ENCODE assay signal across 20 mouse cellular contexts in genomic region chr11:115147813-115148212, GRCm38 (mm10). TPM values are rescaled to one million over a fixed set of nuclear protein-coding genes. Genes with fewer than 3 reads are reported as not detected.
DNase-seq lines count a peak whose midpoint lies in the region; TF ChIP-seq lines count a peak whose summit lies in the region.
"Had no signal": no experiment of that assay in that cellular context is flagged by ENCODE, and none has a peak within 500 bp of the region (broad histone marks: within the 10 kb centered on the region; RNA-seq: fewer than 3 reads in every experiment).

No protein-coding gene starts in this region.

- no peak overlapping the region for H3K4me3 ChIP-seq in myocyte

- no peak overlapping the region for H3ac ChIP-seq in myocyte (ENCODE audit: control insufficient read depth, insufficient read length)

- H3K27me3 ChIP-seq in myocyte (ENCODE audit: control insufficient read depth, insufficient read depth, insufficient read length): no peaks in the 10 kb centered on the region
- H3K27me3 ChIP-seq: CH12.LX, Patski had no signal

- DNase-seq in 3134 (ENCODE audit: extremely low read depth, insufficient read length, low spot score) (peak; percentile 61), MN1 (ENCODE audit: low spot score) (no peak)
- DNase-seq in lung, postnatal 10 days: no peak
- DNase-seq: adrenal gland, adult 2 months; adrenal gland, adult 8-10 months; adrenal gland, postnatal 10 days; adrenal gland, postnatal 14 days; adrenal gland, postnatal 25 days; adrenal gland, postnatal 36 days; B cell, adult 2 months; cerebellum, adult 11 months; cerebellum, adult 11-12 months; cerebellum, adult 18-20 months; cerebellum, adult 2 months; cerebellum, adult 8-10 months had no signal

- no peak overlapping the region for H3K4me2 ChIP-seq in myocyte (ENCODE audit: low read depth)

- TF ChIP-seq POLR2A in myocyte (IDR thresholded peaks at IDR 0.05; ENCODE audit: insufficient read length, low read depth): no peak

- H3K79me2 ChIP-seq in myocyte (ENCODE audit: control insufficient read depth, insufficient read depth): no peaks in the 10 kb centered on the region

- no peaks in the 10 kb centered on the region for H3K36me3 ChIP-seq in myocyte (ENCODE audit: control insufficient read depth, insufficient read depth)
- H3K36me3 ChIP-seq: G1E had no signal

TF ChIP-seq in myocyte, 11 proteins besides CTCF, POLR2A, EP300 and RAD21:
- TF ChIP-seq MYOG (IDR thresholded peaks at IDR 0.05; ENCODE audit: control insufficient read depth in 1 of 3, insufficient read depth in 1 of 3, insufficient read length in 2 of 3, low read depth in 2 of 3): peak in 2 of 3 experiments; percentile 24 to 59
- no peak for TF ChIP-seq MAX (IDR thresholded peaks at IDR 0.05; ENCODE audit: low read depth)
- no peak for TF ChIP-seq REST (IDR thresholded peaks at IDR 0.05; ENCODE audit: insufficient read depth, insufficient read length)
- no peak for TF ChIP-seq TCF12 (IDR thresholded peaks at IDR 0.05; ENCODE audit: insufficient read depth, poor library complexity, severe bottlenecking)
- TF ChIP-seq MYOD1 (IDR thresholded peaks at IDR 0.05; ENCODE audit: control insufficient read depth in 1 of 3, insufficient read length in 2 of 3, low read depth in 2 of 3): no peak

RNA-seq across cellular contexts. Expression of gene Cd300lf, which starts 14.0 kb away (rescaled TPM):
- polyA plus RNA-seq in myocyte (2012; fragmentation: generic; extraction: Trizol): not detected
- polyA plus RNA-seq: C2C12, G1E, Patski had no signal

RNA-seq across cellular contexts. Expression of gene Slc9a3r1, which starts 15.3 kb away (rescaled TPM):
- polyA plus RNA-seq in myocyte (2012; fragmentation: generic; extraction: Trizol): 16.1 TPM

RNA-seq across cellular contexts. Expression of gene Tmem104, which starts 39.5 kb away (rescaled TPM):
- polyA plus RNA-seq in myocyte (2012; fragmentation: generic; extraction: Trizol): 15.5 TPM

RNA-seq across cellular contexts. Expression of gene Nat9, which starts 39.8 kb away (rescaled TPM):
- polyA plus RNA-seq in myocyte (2012; fragmentation: generic; extraction: Trizol): 22.6 TPM

RNA-seq across cellular contexts. Expression of gene Rab37, which starts 56.6 kb away (rescaled TPM):
- polyA plus RNA-seq in myocyte (2012; fragmentation: generic; extraction: Trizol): 0.02 TPM
